Comparison of ENCODE assay signal across 8 mouse cellular contexts in genomic region chr16:4913783-4914735, GRCm38 (mm10). TPM values are rescaled to one million over a fixed set of nuclear protein-coding genes. Genes with fewer than 3 reads are reported as not detected.
DNase-seq lines count a peak whose midpoint lies in the region; ATAC-seq and TF ChIP-seq lines count a peak whose summit lies in the region.

No protein-coding gene starts in this region.

- H3K36me3 ChIP-seq in embryonic facial prominence, embryonic 12.5 days: peaks cover 71% of the 10 kb centered on the region
- no peaks in the 10 kb centered on the region; the same call in 1 of the 2 replicates for H3K36me3 ChIP-seq in heart, adult 2 months (ENCODE audit: control insufficient read depth, insufficient read depth, low read length)
- peaks cover 3% of the 10 kb centered on the region for H3K36me3 ChIP-seq in kidney, adult 2 months (ENCODE audit: control insufficient read depth, insufficient read depth, low read length)
- peaks cover 15% of the 10 kb centered on the region for H3K36me3 ChIP-seq in limb, embryonic 11.5 days (ENCODE audit: control insufficient read depth, insufficient read depth, low read length)
- H3K36me3 ChIP-seq in midbrain, embryonic 13.5 days: peaks cover 70% of the 10 kb centered on the region
- H3K36me3 ChIP-seq in small intestine, adult 2 months (ENCODE audit: control insufficient read depth, insufficient read depth, low read length): peaks cover 65% of the 10 kb centered on the region

- TF ChIP-seq CTCF in heart, adult 2 months (IDR thresholded peaks at IDR 0.05): peak; percentile 99
- TF ChIP-seq CTCF in kidney, adult 2 months (conservative IDR thresholded peaks at IDR 0.05; ENCODE audit: insufficient read depth, insufficient read length, low read depth, low read length): peak; percentile 87
- TF ChIP-seq CTCF in small intestine, adult 2 months (IDR thresholded peaks at IDR 0.05; ENCODE audit: extremely low read depth, insufficient read length, insufficient replicate concordance, low read depth, low read length): peak; percentile 85; the same call in 1 of the 2 replicates

- H3K4me1 ChIP-seq in embryonic facial prominence, embryonic 12.5 days: peaks cover 3% of the 10 kb centered on the region; the same call in 1 of the 2 replicates
- H3K4me1 ChIP-seq in heart, adult 2 months (ENCODE audit: control insufficient read depth, insufficient read depth, low read length): peaks cover 15% of the 10 kb centered on the region
- peaks cover 12% of the 10 kb centered on the region; the same call in 1 of the 2 replicates for H3K4me1 ChIP-seq in kidney, adult 2 months (ENCODE audit: control insufficient read depth, insufficient read depth, low read length)
- H3K4me1 ChIP-seq in limb, embryonic 11.5 days (ENCODE audit: control insufficient read depth, insufficient read depth, low read length): no peaks in the 10 kb centered on the region
- no peaks in the 10 kb centered on the region for H3K4me1 ChIP-seq in midbrain, embryonic 13.5 days (replicated peaks)
- peaks cover 4% of the 10 kb centered on the region; the same call in 1 of the 2 replicates for H3K4me1 ChIP-seq in small intestine, adult 2 months (ENCODE audit: control insufficient read depth, insufficient read depth, insufficient read length, low read length)

- no peak for TF ChIP-seq POLR2A in heart, adult 2 months (IDR thresholded peaks at IDR 0.05; ENCODE audit: insufficient read depth, low read depth, low read length)
- no peak for TF ChIP-seq POLR2A in kidney, adult 2 months (IDR thresholded peaks at IDR 0.05; ENCODE audit: low read depth, low read length)
- no peak for TF ChIP-seq POLR2A in small intestine, adult 2 months (IDR thresholded peaks at IDR 0.05; ENCODE audit: low read depth, low read length)

- no peaks in the 10 kb centered on the region for H3K27me3 ChIP-seq in embryonic facial prominence, embryonic 12.5 days
- H3K27me3 ChIP-seq in heart, adult 2 months (ENCODE audit: control insufficient read depth, insufficient read depth, low read length): no peaks in the 10 kb centered on the region
- no peaks in the 10 kb centered on the region for H3K27me3 ChIP-seq in kidney, adult 2 months (replicated peaks; ENCODE audit: control insufficient read depth, insufficient read depth, low read length)
- no peaks in the 10 kb centered on the region for H3K27me3 ChIP-seq in limb, embryonic 11.5 days (ENCODE audit: control insufficient read depth, insufficient read depth, low read length)
- H3K27me3 ChIP-seq in midbrain, embryonic 13.5 days: no peaks in the 10 kb centered on the region
- no peaks in the 10 kb centered on the region for H3K27me3 ChIP-seq in small intestine, adult 2 months (ENCODE audit: control insufficient read depth, insufficient read depth, low read length)

- H3K27ac ChIP-seq in embryonic facial prominence, embryonic 12.5 days: 0 out of 2 replicates have a peak overlapping the region, but pooled peaks have one; percentile 61
- H3K27ac ChIP-seq in heart, adult 2 months: peak overlapping the region; percentile 58
- peak overlapping the region; percentile 77 for H3K27ac ChIP-seq in kidney, adult 2 months (ENCODE audit: insufficient read depth, low read depth, low read length)
- H3K27ac ChIP-seq in limb, embryonic 11.5 days (replicated peaks; ENCODE audit: low read depth, low read length): no peak overlapping the region
- peak overlapping the region; percentile 35; the same call in 1 of the 2 replicates for H3K27ac ChIP-seq in midbrain, embryonic 13.5 days
- peak overlapping the region; percentile 75 for H3K27ac ChIP-seq in small intestine, adult 2 months (ENCODE audit: insufficient read depth, low read depth, low read length)

- no peak overlapping the region for H3K9ac ChIP-seq in embryonic facial prominence, embryonic 12.5 days
- H3K9ac ChIP-seq in heart, adult 2 months (ENCODE audit: low read depth, low read length): 0 out of 2 replicates have a peak overlapping the region, but pooled peaks have one; percentile 7
- no peak overlapping the region for H3K9ac ChIP-seq in limb, embryonic 11.5 days (ENCODE audit: low read length)
- no peak overlapping the region for H3K9ac ChIP-seq in midbrain, embryonic 13.5 days (replicated peaks)

- intact Hi-C loops in heart, adult 2 months (cut with DNase I): loop anchor here (1.0 to 2.0 kb wide), 2 partner anchors 35 to 51 kb away; no protein-coding TSS in a partner anchor

- H3K79me2 ChIP-seq in heart, adult 2 months (replicated peaks; ENCODE audit: control insufficient read depth, insufficient read depth, low read length): no peaks in the 10 kb centered on the region

- peak; percentile 97 for DNase-seq in 3T3-L1 (ENCODE audit: low read depth, low spot score)
- DNase-seq in adrenal gland, postnatal 36 days: peak; percentile 82 to 86
- peak; percentile 85 to 88 for DNase-seq in heart, adult 2 months
- DNase-seq in kidney, adult 2 months: peak; percentile 91
- DNase-seq in limb, embryonic 11.5 days (ENCODE audit: low spot score): peak; percentile 90

- no peaks in the 10 kb centered on the region for H3K9me3 ChIP-seq in embryonic facial prominence, embryonic 12.5 days
- no peaks in the 10 kb centered on the region for H3K9me3 ChIP-seq in limb, embryonic 11.5 days (ENCODE audit: control insufficient read depth, low read length)
- H3K9me3 ChIP-seq in midbrain, embryonic 13.5 days: no peaks in the 10 kb centered on the region

- no peak overlapping the region for H3K4me2 ChIP-seq in embryonic facial prominence, embryonic 12.5 days (replicated peaks)
- H3K4me2 ChIP-seq in limb, embryonic 11.5 days (ENCODE audit: low read depth, severe bottlenecking): no peak overlapping the region
- H3K4me2 ChIP-seq in midbrain, embryonic 13.5 days (replicated peaks): no peak overlapping the region

- H3K4me3 ChIP-seq in embryonic facial prominence, embryonic 12.5 days: no peak overlapping the region
- H3K4me3 ChIP-seq in heart, adult 2 months: no peak overlapping the region; the same call in 1 of the 2 replicates
- H3K4me3 ChIP-seq in kidney, adult 2 months (ENCODE audit: insufficient read depth, low read depth, low read length): no peak overlapping the region
- no peak overlapping the region for H3K4me3 ChIP-seq in limb, embryonic 11.5 days (ENCODE audit: low read depth, low read length)
- no peak overlapping the region for H3K4me3 ChIP-seq in midbrain, embryonic 13.5 days (replicated peaks)
- H3K4me3 ChIP-seq in small intestine, adult 2 months (ENCODE audit: low read depth, low read length): no peak overlapping the region

- TF ChIP-seq EP300 in heart, adult 2 months (IDR thresholded peaks at IDR 0.05; ENCODE audit: insufficient read depth, low read depth, low read length): peak; percentile 83

- peak; percentile 57 for ATAC-seq in embryonic facial prominence, embryonic 12.5 days (ENCODE audit: insufficient number of reproducible peaks, insufficient read depth, low FRiP score, low TSS enrichment)
- peak; percentile 58; the same call in 1 of the 2 replicates for ATAC-seq in limb, embryonic 11.5 days (ENCODE audit: insufficient number of reproducible peaks, low FRiP score, low TSS enrichment, low read depth)
- ATAC-seq in midbrain, embryonic 13.5 days: peak; percentile 74

- 34% methylated on average over 12 of the region's 12 CpGs for WGBS in embryonic facial prominence, embryonic 12.5 days
- 27% methylated on average over 12 of the region's 12 CpGs for WGBS in heart, adult 2 months
- 23% methylated on average over 12 of the region's 12 CpGs for WGBS in kidney, adult 2 months
- WGBS in limb, embryonic 11.5 days: 43% methylated on average over 12 of the region's 12 CpGs
- WGBS in midbrain, embryonic 13.5 days: 35% methylated on average over 12 of the region's 12 CpGs
- 40% methylated on average over 12 of the region's 12 CpGs for WGBS in small intestine, adult 2 months

RNA-seq across cellular contexts. Expression of gene Nudt16l1, which starts 24.5 kb away (rescaled TPM):
- 10 to 100 TPM; 54.6 to 74.1 TPM for total RNA-seq in adrenal gland, postnatal 36 days (2021)
- 171 and 177 TPM in 2 replicates for polyA plus RNA-seq in embryonic facial prominence, embryonic 12.5 days (2016; fragmentation: Nextera tagmentation; extraction: Ambion mirVana)
- total RNA-seq in heart, adult 2 months (2021): 10 to 100 TPM; 16.7 to 17.1 TPM
- polyA plus RNA-seq in heart, adult 2 months (2012; rRNA removed): 38.9 and 44.5 TPM in 2 replicates
- polyA plus RNA-seq in kidney, adult 2 months (2012; rRNA removed): 137 and 145 TPM in 2 replicates
- 163 and 172 TPM in 2 replicates for polyA plus RNA-seq in limb, embryonic 11.5 days (2014; fragmentation: Nextera tagmentation; extraction: Ambion mirVana)
- polyA plus RNA-seq in midbrain, embryonic 13.5 days (2015; fragmentation: Nextera tagmentation; extraction: Ambion mirVana): 130 and 131 TPM in 2 replicates
- 23.7 and 42.6 TPM in 2 replicates for polyA plus RNA-seq in small intestine, adult 2 months (2012; rRNA removed)

RNA-seq across cellular contexts. Expression of gene Mgrn1, which starts 28.0 kb away (rescaled TPM):
- 10 to 100 TPM; 72.9 to 79.3 TPM for total RNA-seq in adrenal gland, postnatal 36 days (2021)
- 91.9 and 93.4 TPM in 2 replicates for polyA plus RNA-seq in embryonic facial prominence, embryonic 12.5 days (2016; fragmentation: Nextera tagmentation; extraction: Ambion mirVana)
- total RNA-seq in heart, adult 2 months (2021): 100 to 1,000 TPM; 148 to 168 TPM
- polyA plus RNA-seq in heart, adult 2 months (2012; rRNA removed): 274 and 284 TPM in 2 replicates
- 197 and 218 TPM in 2 replicates for polyA plus RNA-seq in kidney, adult 2 months (2012; rRNA removed)
- polyA plus RNA-seq in limb, embryonic 11.5 days (2014; fragmentation: Nextera tagmentation; extraction: Ambion mirVana): 79.3 and 79.6 TPM in 2 replicates
- polyA plus RNA-seq in midbrain, embryonic 13.5 days (2015; fragmentation: Nextera tagmentation; extraction: Ambion mirVana): 100 and 101 TPM in 2 replicates
- polyA plus RNA-seq in small intestine, adult 2 months (2012; rRNA removed): 81.9 and 164 TPM in 2 replicates

RNA-seq across cellular contexts. Expression of gene Ubald1, which starts 33.9 kb away (rescaled TPM):
- total RNA-seq in adrenal gland, postnatal 36 days (2021): 10 to 100 TPM; 29.2 to 36.1 TPM
- polyA plus RNA-seq in embryonic facial prominence, embryonic 12.5 days (2016; fragmentation: Nextera tagmentation; extraction: Ambion mirVana): 31.2 and 32.7 TPM in 2 replicates
- 10 to 100 TPM; 17.2 to 18.3 TPM for total RNA-seq in heart, adult 2 months (2021)
- polyA plus RNA-seq in heart, adult 2 months (2012; rRNA removed): 18.2 and 24.5 TPM in 2 replicates
- 38.4 and 39.2 TPM in 2 replicates for polyA plus RNA-seq in kidney, adult 2 months (2012; rRNA removed)
- 32.0 and 36.4 TPM in 2 replicates for polyA plus RNA-seq in limb, embryonic 11.5 days (2014; fragmentation: Nextera tagmentation; extraction: Ambion mirVana)
- polyA plus RNA-seq in midbrain, embryonic 13.5 days (2015; fragmentation: Nextera tagmentation; extraction: Ambion mirVana): 45.8 and 46.2 TPM in 2 replicates
- 21.0 and 37.1 TPM in 2 replicates for polyA plus RNA-seq in small intestine, adult 2 months (2012; rRNA removed)

RNA-seq across cellular contexts. Expression of gene Anks3, which starts 49.9 kb away (rescaled TPM):
- 10 to 100 TPM; 31.2 to 42.2 TPM for total RNA-seq in adrenal gland, postnatal 36 days (2021)
- 64.3 and 69.2 TPM in 2 replicates for polyA plus RNA-seq in embryonic facial prominence, embryonic 12.5 days (2016; fragmentation: Nextera tagmentation; extraction: Ambion mirVana)
- total RNA-seq in heart, adult 2 months (2021): 10 to 100 TPM; 11.4 to 12.7 TPM
- polyA plus RNA-seq in heart, adult 2 months (2012; rRNA removed): 21.3 and 30.4 TPM in 2 replicates
- polyA plus RNA-seq in kidney, adult 2 months (2012; rRNA removed): 50.7 and 61.1 TPM in 2 replicates
- 41.0 and 41.2 TPM in 2 replicates for polyA plus RNA-seq in limb, embryonic 11.5 days (2014; fragmentation: Nextera tagmentation; extraction: Ambion mirVana)
- 79.1 and 85.4 TPM in 2 replicates for polyA plus RNA-seq in midbrain, embryonic 13.5 days (2015; fragmentation: Nextera tagmentation; extraction: Ambion mirVana)
- polyA plus RNA-seq in small intestine, adult 2 months (2012; rRNA removed): 17.9 and 34.8 TPM in 2 replicates
